19 mouse cellular contexts compared by ENCODE assay signal in the genomic region with DNA sequence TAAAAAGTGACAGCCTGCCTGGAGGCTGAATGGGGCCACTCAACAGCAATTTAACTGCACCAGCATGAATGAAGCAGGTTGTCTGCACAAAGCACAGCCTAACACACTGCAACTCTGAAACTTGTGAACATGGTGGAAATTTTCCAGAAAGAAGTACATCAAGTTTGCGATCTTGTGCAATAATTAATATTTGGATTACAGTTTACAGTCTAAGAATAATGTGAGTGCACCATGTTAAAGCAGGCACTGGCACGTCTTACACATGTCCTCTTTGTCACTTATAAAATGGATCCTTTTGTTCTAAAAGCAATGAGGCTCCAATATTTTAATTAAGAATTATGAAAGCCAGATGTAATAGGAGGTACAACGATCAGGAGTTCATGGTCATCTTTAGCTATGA. TPM values are rescaled to one million over a fixed set of nuclear protein-coding genes. Genes with fewer than 3 reads are reported as not detected.
A peak's percentile ranks its signal among the peaks of the same experiment; 100 is the strongest.
DNase-seq lines count a peak whose midpoint lies in the region; ATAC-seq lines count a peak whose summit lies in the region.
"Had no signal": no experiment of that assay in that cellular context is flagged by ENCODE, and none has a peak within 500 bp of the region (broad histone marks: within the 10 kb centered on the region; RNA-seq: fewer than 3 reads in every experiment).

No protein-coding gene starts in this region.

- H3K4me1 ChIP-seq in midbrain, embryonic 14.5 days (ENCODE audit: control insufficient read depth, insufficient read depth, low read length), result no peaks in the 10 kb centered on the region
- H3K4me1 ChIP-seq in kidney, embryonic 14.5 days (ENCODE audit: control insufficient read depth, insufficient read depth, low read length), result no peaks in the 10 kb centered on the region
- H3K4me1 ChIP-seq: embryonic facial prominence, embryonic 10.5 days; embryonic facial prominence, embryonic 12.5 days; forebrain, embryonic 10.5 days; forebrain, embryonic 13.5 days had no signal

- H3K9ac ChIP-seq in midbrain, embryonic 14.5 days (replicated peaks; ENCODE audit: low read length), result no peak overlapping the region
- no peak overlapping the region for H3K9ac ChIP-seq in kidney, embryonic 14.5 days (ENCODE audit: low read depth, low read length)
- H3K9ac ChIP-seq: embryonic facial prominence, embryonic 12.5 days; forebrain, embryonic 13.5 days had no signal

- H3K27ac ChIP-seq in midbrain, embryonic 14.5 days (replicated peaks; ENCODE audit: low read depth, low read length), result no peak overlapping the region
- no peak overlapping the region for H3K27ac ChIP-seq in kidney, embryonic 14.5 days (ENCODE audit: low read depth, low read length)
- H3K27ac ChIP-seq: embryonic facial prominence, embryonic 10.5 days; embryonic facial prominence, embryonic 12.5 days; forebrain, embryonic 10.5 days; forebrain, embryonic 13.5 days had no signal

- no peaks in the 10 kb centered on the region for H3K27me3 ChIP-seq in midbrain, embryonic 14.5 days (ENCODE audit: control insufficient read depth, insufficient read depth, low read length)
- no peaks in the 10 kb centered on the region for H3K27me3 ChIP-seq in kidney, embryonic 14.5 days (ENCODE audit: control insufficient read depth, insufficient read depth, low read length)
- H3K27me3 ChIP-seq: embryonic facial prominence, embryonic 12.5 days; forebrain, embryonic 13.5 days had no signal

- peak; percentile 35 for DNase-seq in heart, adult 11 months
- DNase-seq in heart, postnatal 25 days (ENCODE audit: low spot score), result no peak
- peak; percentile 52 for DNase-seq in fat pad, adult 2 months (ENCODE audit: extremely low read depth, low read depth, low spot score)
- peak; percentile 60 for DNase-seq in gonadal fat pad, adult 2 months (ENCODE audit: low read depth)
- DNase-seq in midbrain, embryonic 14.5 days, result no peak
- DNase-seq: adrenal gland, adult 2 months; adrenal gland, postnatal 10 days; adrenal gland, postnatal 25 days; cerebellum, adult 11-12 months; cerebellum, adult 2 months; cerebellum, adult 9-10 months; cerebellum, postnatal 10 days; cerebellum, postnatal 25 days had no signal

- ATAC-seq in midbrain, embryonic 14.5 days (ENCODE audit: low FRiP score, low TSS enrichment), result no peak
- no peak for ATAC-seq in kidney, embryonic 14.5 days (ENCODE audit: low FRiP score, low TSS enrichment)
- ATAC-seq: forebrain, embryonic 13.5 days; forebrain, embryonic 16.5 days had no signal

- no peaks in the 10 kb centered on the region for H3K9me3 ChIP-seq in midbrain, embryonic 14.5 days (ENCODE audit: control insufficient read depth, low read length)
- no peaks in the 10 kb centered on the region for H3K9me3 ChIP-seq in kidney, embryonic 14.5 days (ENCODE audit: control insufficient read depth, low read length)
- H3K9me3 ChIP-seq: embryonic facial prominence, embryonic 10.5 days; embryonic facial prominence, embryonic 12.5 days; forebrain, embryonic 10.5 days; forebrain, embryonic 13.5 days had no signal

- no peak overlapping the region for H3K4me3 ChIP-seq in midbrain, embryonic 14.5 days (replicated peaks; ENCODE audit: low read depth, low read length)
- no peak overlapping the region for H3K4me3 ChIP-seq in kidney, embryonic 14.5 days (ENCODE audit: low read length)
- H3K4me3 ChIP-seq: embryonic facial prominence, embryonic 10.5 days; embryonic facial prominence, embryonic 12.5 days; forebrain, embryonic 10.5 days; forebrain, embryonic 13.5 days had no signal

- WGBS in midbrain, embryonic 14.5 days, result 96% methylated on average over 3 of the region's 3 CpGs
- WGBS in kidney, embryonic 14.5 days, result 96% methylated on average over 3 of the region's 3 CpGs

- intact Hi-C loops in heart, postnatal 25 days (cut with DNase I), result loop anchor here (5.0 kb wide), 1 partner anchor 40 kb away; no protein-coding TSS in a partner anchor

- H3K36me3 ChIP-seq in midbrain, embryonic 14.5 days (ENCODE audit: control insufficient read depth, insufficient read depth, low read length), result peaks cover 10% of the 10 kb centered on the region
- peaks cover 9% of the 10 kb centered on the region; the same call in 1 of the 2 replicates for H3K36me3 ChIP-seq in kidney, embryonic 14.5 days (ENCODE audit: control insufficient read depth, insufficient read depth, low read length)

- H3K4me2 ChIP-seq in midbrain, embryonic 14.5 days (ENCODE audit: low read length), result no peak overlapping the region
- H3K4me2 ChIP-seq in kidney, embryonic 14.5 days (replicated peaks; ENCODE audit: low read depth, low read length), result no peak overlapping the region
- H3K4me2 ChIP-seq: embryonic facial prominence, embryonic 12.5 days; forebrain, embryonic 13.5 days had no signal

RNA-seq across cellular contexts. Expression of gene Litaf, which starts 31.3 kb away (rescaled TPM):
- 10 to 100 TPM; 21.7 to 24.2 TPM for total RNA-seq in heart, postnatal 25 days (2021)
- 276 and 297 TPM in 2 replicates for polyA plus RNA-seq in gonadal fat pad, adult 2 months (2012; rRNA removed)
- 20.7 and 32.0 TPM in 2 replicates for polyA plus RNA-seq in midbrain, embryonic 14.5 days (2014; fragmentation: Nextera tagmentation; extraction: Ambion mirVana)
- 104 and 121 TPM in 2 replicates for polyA plus RNA-seq in kidney, embryonic 14.5 days (2014; fragmentation: Nextera tagmentation; extraction: Ambion mirVana)

RNA-seq across cellular contexts. Expression of gene Snn, which starts 36.6 kb away (rescaled TPM):
- total RNA-seq in heart, postnatal 25 days (2021), result 10 to 100 TPM; 28.3 to 33.3 TPM
- polyA plus RNA-seq in gonadal fat pad, adult 2 months (2012; rRNA removed), result 25.3 and 28.0 TPM in 2 replicates
- polyA plus RNA-seq in midbrain, embryonic 14.5 days (2014; fragmentation: Nextera tagmentation; extraction: Ambion mirVana), result 129 and 169 TPM in 2 replicates
- polyA plus RNA-seq in kidney, embryonic 14.5 days (2014; fragmentation: Nextera tagmentation; extraction: Ambion mirVana), result 32.5 and 54.4 TPM in 2 replicates

RNA-seq across cellular contexts. Expression of gene Txndc11, which starts 37.1 kb away (rescaled TPM):
- 10 to 100 TPM; 15.9 to 17.0 TPM for total RNA-seq in heart, postnatal 25 days (2021)
- polyA plus RNA-seq in gonadal fat pad, adult 2 months (2012; rRNA removed), result 36.4 and 39.1 TPM in 2 replicates
- polyA plus RNA-seq in midbrain, embryonic 14.5 days (2014; fragmentation: Nextera tagmentation; extraction: Ambion mirVana), result 28.7 and 34.6 TPM in 2 replicates
- 33.1 and 38.8 TPM in 2 replicates for polyA plus RNA-seq in kidney, embryonic 14.5 days (2014; fragmentation: Nextera tagmentation; extraction: Ambion mirVana)

Comparison
In these comparisons a context has a peak if more than half of its experiments do, and no peak if none do; other contexts are left out.
1. DNase-seq: peak in heart, adult 11 months (single experiment), fat pad, adult 2 months (single experiment) and gonadal fat pad, adult 2 months (single experiment); none in heart, postnatal 25 days (single experiment) and midbrain, embryonic 14.5 days (single experiment).